Mouse (Mus musculus) forebrain, embryonic 11.5 days (tissue): ENCODE measurements around the gene Depp1. TPM values are rescaled to one million over a fixed set of nuclear protein-coding genes. Genes with fewer than 3 reads are reported as not detected.

Experiments used
- ATAC-seq: fragments of 200-750 bp; cut with Nextera tagmentation; replicated peaks from 2 replicates; pipeline ENCODE4 v1.8.0; 2017; ENCODE audit warnings: moderate TSS enrichment; ENCODE audit not compliant: low FRiP score
- DNase-seq: peaks from one replicate; pipeline ENCODE4 v3.0.0-alpha.2; 2017; ENCODE audit warnings: low spot score
- H3K27ac ChIP-seq: fragments of 300-500 bp; sonication (generic); 2 replicates; pipeline ENCODE4 v1.5.1; 2014; ENCODE audit warnings: low read depth, low read length
- H3K27me3 ChIP-seq: fragments of 300-500 bp; sonication (generic); 2 replicates; pipeline ENCODE4 v1.6.1; 2014; ENCODE audit warnings: mild to moderate bottlenecking, low read length, mixed read lengths; ENCODE audit not compliant: control insufficient read depth, insufficient read depth
- H3K36me3 ChIP-seq: fragments of 300-500 bp; sonication (generic); 2 replicates; pipeline ENCODE4 v1.6.1; 2014; ENCODE audit warnings: mild to moderate bottlenecking, low read length, moderate library complexity, mixed read lengths; ENCODE audit not compliant: control insufficient read depth, insufficient read depth
- H3K4me1 ChIP-seq: fragments of 300-500 bp; sonication (generic); replicated peaks from 2 replicates; pipeline ENCODE4 v1.6.1; 2014; ENCODE audit warnings: low read length, mixed read lengths; ENCODE audit not compliant: control insufficient read depth, insufficient read depth
- H3K4me2 ChIP-seq: fragments of 300-500 bp; sonication (generic); 2 replicates; pipeline ENCODE4 v1.6.1; 2014; ENCODE audit warnings: low read depth, mild to moderate bottlenecking, low read length, moderate library complexity, mixed read lengths; ENCODE audit not compliant: severe bottlenecking
- H3K4me3 ChIP-seq: fragments of 300-500 bp; sonication (generic); 2 replicates; pipeline ENCODE4 v1.5.1; 2014; ENCODE audit warnings: low read depth, low read length
- H3K9ac ChIP-seq: fragments of 300-500 bp; sonication (generic); 2 replicates; pipeline ENCODE4 v1.6.1; 2014; ENCODE audit warnings: low read length
- H3K9me3 ChIP-seq: fragments of 300-500 bp; sonication (generic); 2 replicates; pipeline ENCODE4 v1.6.1; 2016; ENCODE audit warnings: low read length, mixed read lengths; ENCODE audit not compliant: control insufficient read depth
- WGBS: fragments of 180-500 bp; shearing (Covaris S2); extraction: QIAGEN DNeasy Blood & Tissue Kit; methylation state at CpG from one replicate; pipeline ENCODE4 v1.1.7; 2014; 5-methylcytosine and 5-hydroxymethylcytosine counted together
- polyA plus RNA-seq: library from polyadenylated mRNA; unstranded; fragments of >200 nt; fragmentation: Nextera tagmentation; extraction: Ambion mirVana; gene quantifications from 2 replicates; pipeline ENCODE4 v1.2.1, GENCODE M21; 2014

Gene Depp1
- polyA plus RNA-seq, 1 experiment from 2014 or later, result 3.9 TPM

GRCm38 (mm10) chr6:116679563-116680288, 29.3 kb downstream of the Depp1 start:
- ATAC-seq (no peak), DNase-seq (no peak)
- no peaks in the 10 kb centered on the region for H3K27me3 ChIP-seq
- H3K4me1 ChIP-seq, result 0 out of 2 replicates have a peak, but pooled peaks cover 3% of the 10 kb centered on the region
- H3K9ac ChIP-seq, result no peak overlapping the region
- no peak overlapping the region for H3K4me3 ChIP-seq
- H3K27ac ChIP-seq, result no peak overlapping the region
- H3K9me3 ChIP-seq, result no peaks in the 10 kb centered on the region
- WGBS, result 87% methylated on average over 5 of the region's 5 CpGs
- H3K36me3 ChIP-seq, result no peaks in the 10 kb centered on the region
- no peak overlapping the region for H3K4me2 ChIP-seq

GRCm38 (mm10) chr6:116682317-116682716, 31.9 kb downstream of the Depp1 start:
- WGBS, result 61% methylated on average over 6 of the region's 6 CpGs
- Histone ChIP-seq H3K27ac (no peak overlapping the region), H3K9ac (no peak overlapping the region), H3K9me3 (no peaks in the 10 kb centered on the region), H3K36me3 (no peaks in the 10 kb centered on the region), H3K4me2 (no peak overlapping the region), H3K27me3 (no peaks in the 10 kb centered on the region), H3K4me3 (no peak overlapping the region), H3K4me1 (0 out of 2 replicates have a peak, but pooled peaks cover 2% of the 10 kb centered on the region)
- peak; percentile 50 for DNase-seq
- no peak for ATAC-seq

- Histone ChIP-seq H3K27me3 (no peaks in the 10 kb centered on the region), H3K4me3 (no peak overlapping the region), H3K27ac (no peak overlapping the region), H3K4me2 (no peak overlapping the region), H3K9me3 (no peaks in the 10 kb centered on the region), H3K9ac (no peak overlapping the region), H3K36me3 (no peaks in the 10 kb centered on the region), H3K4me1 (no peaks in the 10 kb centered on the region)
- ATAC-seq (no peak), DNase-seq (no peak)
- WGBS, result 79% methylated on average over 4 of the region's 4 CpGs
Measured at GRCm38 (mm10) chr6:116693639-116694038, 43.2 kb downstream of the Depp1 start.

- no peaks in the 10 kb centered on the region for H3K9me3 ChIP-seq
- WGBS, result 89% methylated on average over 3 of the region's 3 CpGs
- no peak for ATAC-seq
- no peak overlapping the region for H3K9ac ChIP-seq
- no peak overlapping the region for H3K4me2 ChIP-seq
- H3K27me3 ChIP-seq, result no peaks in the 10 kb centered on the region
- H3K4me1 ChIP-seq, result no peaks in the 10 kb centered on the region
- no peak for DNase-seq
- H3K27ac ChIP-seq, result no peak overlapping the region
- no peak overlapping the region for H3K4me3 ChIP-seq
- H3K36me3 ChIP-seq, result no peaks in the 10 kb centered on the region
Measured at GRCm38 (mm10) chr6:116694346-116694745, 43.9 kb downstream of the Depp1 start.

GRCm38 (mm10) chr6:116697413-116697812, 47.0 kb downstream of the Depp1 start:
- DNase-seq (no peak), ATAC-seq (no peak)
- H3K27ac ChIP-seq, result no peak overlapping the region
- WGBS, result 64% methylated on average over 2 of the region's 2 CpGs
- no peaks in the 10 kb centered on the region for H3K9me3 ChIP-seq
- no peaks in the 10 kb centered on the region for H3K4me1 ChIP-seq
- H3K36me3 ChIP-seq, result no peaks in the 10 kb centered on the region
- H3K9ac ChIP-seq, result no peak overlapping the region
- H3K4me3 ChIP-seq, result no peak overlapping the region
- no peaks in the 10 kb centered on the region for H3K27me3 ChIP-seq
- H3K4me2 ChIP-seq, result no peak overlapping the region

DNA sequence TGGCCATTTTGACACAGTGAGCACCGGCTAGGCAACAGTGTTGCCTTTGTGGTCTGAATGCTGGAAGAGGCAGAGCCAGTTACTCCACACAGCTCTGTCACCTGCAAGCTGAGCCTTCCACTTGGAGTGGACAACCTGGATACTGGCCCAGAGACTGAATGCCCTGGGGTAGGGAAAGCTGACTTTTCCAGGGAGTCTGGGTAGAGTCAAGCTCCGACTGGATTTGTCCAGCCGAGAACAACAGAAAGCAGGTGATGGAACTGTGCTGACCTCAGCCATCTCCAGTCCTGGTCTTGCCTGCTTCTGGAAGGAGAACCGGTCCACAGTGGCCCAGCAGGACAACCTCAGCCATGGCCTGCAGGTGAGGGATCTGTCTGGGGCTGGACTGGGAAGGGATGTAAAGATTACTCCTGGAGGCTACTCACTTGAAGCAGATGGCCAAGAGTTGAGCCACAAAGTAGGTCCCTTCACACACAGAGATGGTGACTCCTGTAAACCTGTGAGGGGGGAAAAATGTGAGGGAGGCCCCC, 47.6 kb downstream of the Depp1 start:
- H3K4me1 ChIP-seq, result no peaks in the 10 kb centered on the region
- no peak overlapping the region for H3K27ac ChIP-seq
- H3K4me2 ChIP-seq, result no peak overlapping the region
- no peaks in the 10 kb centered on the region for H3K27me3 ChIP-seq
- 91% methylated on average over 4 of the region's 4 CpGs for WGBS
- H3K36me3 ChIP-seq, result no peaks in the 10 kb centered on the region
- no peak overlapping the region for H3K9ac ChIP-seq
- ATAC-seq, result no peak
- no peaks in the 10 kb centered on the region for H3K9me3 ChIP-seq
- no peak for DNase-seq
- no peak overlapping the region for H3K4me3 ChIP-seq

DNA sequence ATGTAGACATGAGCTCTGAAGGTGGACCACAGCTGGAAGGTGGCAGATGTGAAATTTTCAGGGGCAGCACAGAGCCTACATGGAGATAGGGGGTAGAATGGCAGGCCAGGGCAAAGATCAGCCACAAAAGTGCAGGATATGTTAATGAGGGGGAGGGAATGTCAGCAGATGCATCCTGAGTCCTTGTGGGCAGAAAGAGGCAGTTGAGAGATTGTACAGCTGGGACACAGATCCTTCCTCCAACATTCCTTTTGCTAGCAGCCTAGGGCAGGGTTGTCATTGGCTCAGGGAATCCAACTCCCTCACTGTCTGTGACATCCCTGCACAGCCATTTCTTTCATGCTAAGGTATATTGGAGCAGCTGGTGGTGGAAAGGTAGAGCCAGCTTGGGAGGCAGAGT, 50.4 kb downstream of the Depp1 start:
- Histone ChIP-seq H3K4me1 (no peaks in the 10 kb centered on the region), H3K27ac (no peak overlapping the region), H3K9me3 (no peaks in the 10 kb centered on the region), H3K4me2 (no peak overlapping the region), H3K9ac (no peak overlapping the region), H3K36me3 (no peaks in the 10 kb centered on the region), H3K27me3 (no peaks in the 10 kb centered on the region), H3K4me3 (no peak overlapping the region)
- DNase-seq, result no peak
- ATAC-seq, result no peak
